In genomic region chr14:30801756-30802155, GRCm38 (mm10) we compare ENCODE assay signal across 16 mouse cellular contexts.
"Had no signal": no experiment of that assay in that cellular context is flagged by ENCODE, and none has a peak within 500 bp of the region (broad histone marks: within the 10 kb centered on the region; RNA-seq: fewer than 3 reads in every experiment).

No protein-coding gene starts in this region.

- ATAC-seq: liver, postnatal 0 days; midbrain, embryonic 13.5 days; midbrain, embryonic 15.5 days had no signal

- H3K9me3 ChIP-seq: lung, embryonic 15.5 days; megakaryocyte, embryonic 14.5 days; midbrain, embryonic 13.5 days; midbrain, embryonic 15.5 days; neural tube, embryonic 12.5 days had no signal

- H3K9ac ChIP-seq: liver, embryonic 14.5 days; liver, postnatal 0 days; lung, embryonic 15.5 days; midbrain, embryonic 13.5 days; midbrain, embryonic 15.5 days; neural tube, embryonic 12.5 days had no signal

- H3K4me1 ChIP-seq: lung, embryonic 15.5 days; megakaryocyte, embryonic 14.5 days; midbrain, embryonic 13.5 days; midbrain, embryonic 15.5 days; neural tube, embryonic 12.5 days had no signal

- H3K27ac ChIP-seq: liver, embryonic 14.5 days; lung, embryonic 15.5 days; macrophage; midbrain, embryonic 13.5 days; midbrain, embryonic 15.5 days; neural tube, embryonic 12.5 days had no signal

- H3K4me2 ChIP-seq: liver, embryonic 11.5 days; lung, embryonic 15.5 days; midbrain, embryonic 11.5 days; midbrain, embryonic 13.5 days; midbrain, embryonic 15.5 days; neural tube, embryonic 12.5 days had no signal

- H3K4me3 ChIP-seq: lung, embryonic 15.5 days; megakaryocyte, embryonic 14.5 days; midbrain, embryonic 13.5 days; midbrain, embryonic 15.5 days; neural tube, embryonic 12.5 days had no signal

- DNase-seq: liver, postnatal 0 days; lung, adult 2 months; lung, postnatal 10 days; right cerebral cortex, postnatal 14 days; thymus, adult 2 months; thymus, postnatal 25 days; thymus, postnatal 4 days had no signal

- H3K27me3 ChIP-seq: lung, embryonic 15.5 days; megakaryocyte, embryonic 14.5 days; midbrain, embryonic 13.5 days; midbrain, embryonic 15.5 days; neural tube, embryonic 12.5 days had no signal
